Mouse (Mus musculus): Measurements from ENCODE around the gene Prkcd.

- TF ChIP-seq POLR2A (IDR thresholded peaks at IDR 0.05; ENCODE audit: low read depth, low read length) (no peak), CTCF (IDR thresholded peaks at IDR 0.05; ENCODE audit: extremely low read depth, insufficient read length, insufficient replicate concordance, low read depth, low read length) (no peak)
Measured at GRCm38 (mm10) chr14:30638009-30638408, 12.0 kb upstream of the Prkcd start.

Data from small intestine, adult 2 months (tissue).